Mouse (Mus musculus) midbrain, embryonic 11.5 days (tissue): ENCODE data around the gene Gm47959. TPM values are rescaled to one million over a fixed set of nuclear protein-coding genes. Genes with fewer than 3 reads are reported as not detected.
A peak's percentile ranks its signal among the peaks of the same experiment; 100 is the strongest.

Experiments used
- ATAC-seq: fragments of 200-750 bp; cut with Nextera tagmentation; 2 replicates; pipeline ENCODE4 v1.8.0; 2017; ENCODE audit warnings: moderate TSS enrichment, moderate library complexity; ENCODE audit not compliant: low FRiP score
- DNase-seq: peaks from one replicate; pipeline ENCODE4 v3.0.0; 2015; ENCODE audit warnings: low spot score; ENCODE audit errors: missing footprints
- H3K27ac ChIP-seq: fragments of 300-500 bp; sonication (generic); 2 replicates; pipeline ENCODE4 v1.5.1; 2014; ENCODE audit warnings: low read depth, low read length
- H3K27me3 ChIP-seq: fragments of 300-500 bp; sonication (generic); 2 replicates; pipeline ENCODE4 v1.6.1; 2014; ENCODE audit warnings: mild to moderate bottlenecking, low read length, moderate library complexity, mixed read lengths; ENCODE audit not compliant: control insufficient read depth, insufficient read depth
- H3K36me3 ChIP-seq: fragments of 300-500 bp; sonication (generic); 2 replicates; pipeline ENCODE4 v1.6.1; 2014; ENCODE audit warnings: mild to moderate bottlenecking, low read length, moderate library complexity, mixed read lengths; ENCODE audit not compliant: control insufficient read depth, insufficient read depth
- H3K4me1 ChIP-seq: fragments of 300-500 bp; sonication (generic); 2 replicates; pipeline ENCODE4 v1.6.1; 2014; ENCODE audit warnings: low read length; ENCODE audit not compliant: control insufficient read depth, insufficient read depth
- H3K4me2 ChIP-seq: fragments of 300-500 bp; sonication (generic); 2 replicates; pipeline ENCODE4 v1.6.1; 2014; ENCODE audit warnings: mild to moderate bottlenecking, moderate library complexity
- H3K4me3 ChIP-seq: fragments of 300-500 bp; sonication (generic); 2 replicates; pipeline ENCODE4 v1.5.1; 2014; ENCODE audit warnings: low read depth, low read length
- H3K9ac ChIP-seq: fragments of 300-500 bp; sonication (generic); 2 replicates; pipeline ENCODE4 v1.6.1; 2014; ENCODE audit warnings: low read length
- H3K9me3 ChIP-seq: fragments of 300-500 bp; sonication (generic); 2 replicates; pipeline ENCODE4 v1.6.1; 2016; ENCODE audit warnings: low read length; ENCODE audit not compliant: control insufficient read depth
- WGBS: fragments of 180-500 bp; shearing (Covaris S2); extraction: QIAGEN DNeasy Blood & Tissue Kit; methylation state at CpG from one replicate; pipeline ENCODE4 v1.1.7; 2014; 5-methylcytosine and 5-hydroxymethylcytosine counted together
- polyA plus RNA-seq: library from polyadenylated mRNA; unstranded; fragments of >200 nt; fragmentation: Nextera tagmentation; extraction: Ambion mirVana; gene quantifications from 2 replicates; pipeline ENCODE4 v1.2.1, GENCODE M21; 2014

Gm47959 gene
- polyA plus RNA-seq, 1 experiment from 2014 or later, result not detected

GRCm38 (mm10) chr1:82977840-82978239, 22.5 kb upstream of the Gm47959 start:
- no peak overlapping the region for H3K27ac ChIP-seq
- no peaks in the 10 kb centered on the region for H3K9me3 ChIP-seq
- H3K36me3 ChIP-seq, result no peaks in the 10 kb centered on the region
- H3K4me3 ChIP-seq, result no peak overlapping the region
- H3K4me1 ChIP-seq, result no peaks in the 10 kb centered on the region
- no peak for ATAC-seq
- H3K9ac ChIP-seq, result no peak overlapping the region
- no peaks in the 10 kb centered on the region for H3K27me3 ChIP-seq
- H3K4me2 ChIP-seq, result no peak overlapping the region
- no peak for DNase-seq

GRCm38 (mm10) chr1:82986738-82987137, 13.6 kb upstream of the Gm47959 start:
- Histone ChIP-seq H3K4me2 (no peak overlapping the region), H3K27ac (no peak overlapping the region), H3K36me3 (no peaks in the 10 kb centered on the region), H3K4me3 (no peak overlapping the region), H3K9ac (no peak overlapping the region), H3K4me1 (no peaks in the 10 kb centered on the region), H3K27me3 (no peaks in the 10 kb centered on the region), H3K9me3 (peaks cover 5% of the 10 kb centered on the region)
- 92% methylated on average over 6 of the region's 6 CpGs for WGBS
- ATAC-seq (no peak), DNase-seq (no peak)

- Histone ChIP-seq H3K27me3 (no peaks in the 10 kb centered on the region), H3K4me2 (no peak overlapping the region), H3K9ac (no peak overlapping the region), H3K4me3 (no peak overlapping the region), H3K36me3 (no peaks in the 10 kb centered on the region), H3K27ac (no peak overlapping the region), H3K9me3 (peaks cover 5% of the 10 kb centered on the region), H3K4me1 (no peaks in the 10 kb centered on the region)
- peak; percentile 93 for DNase-seq
- WGBS, result 38% methylated on average over 4 of the region's 4 CpGs
- ATAC-seq, result peak; percentile 59; the same call in 1 of the 2 replicates
Measured at GRCm38 (mm10) chr1:82987530-82988198, 12.7 kb upstream of the Gm47959 start.

- Histone ChIP-seq H3K36me3 (no peaks in the 10 kb centered on the region), H3K4me3 (no peak overlapping the region), H3K4me1 (no peaks in the 10 kb centered on the region), H3K9me3 (no peaks in the 10 kb centered on the region), H3K27ac (no peak overlapping the region), H3K4me2 (no peak overlapping the region), H3K27me3 (no peaks in the 10 kb centered on the region), H3K9ac (no peak overlapping the region)
- 80% methylated on average over 4 of the region's 4 CpGs for WGBS
- DNase-seq (no peak), ATAC-seq (no peak)
Measured at GRCm38 (mm10) chr1:82991062-82991461, 9.3 kb upstream of the Gm47959 start.

- H3K27ac ChIP-seq, result no peak overlapping the region
Measured at GRCm38 (mm10) chr1:82991596-82991995, 8.8 kb upstream of the Gm47959 start.

GRCm38 (mm10) chr1:82992093-82992492, 8.3 kb upstream of the Gm47959 start:
- H3K4me3 ChIP-seq, result no peak overlapping the region
- no peaks in the 10 kb centered on the region for H3K9me3 ChIP-seq
- H3K4me2 ChIP-seq, result no peak overlapping the region
- ATAC-seq (no peak), DNase-seq (no peak)
- no peaks in the 10 kb centered on the region for H3K36me3 ChIP-seq
- H3K9ac ChIP-seq, result no peak overlapping the region
- 86% methylated on average over 6 of the region's 6 CpGs for WGBS
- no peaks in the 10 kb centered on the region for H3K27me3 ChIP-seq
- no peaks in the 10 kb centered on the region for H3K4me1 ChIP-seq
- no peak overlapping the region for H3K27ac ChIP-seq

More at GRCm38 (mm10) chr1:82991596-82991995, 8.8 kb upstream of the Gm47959 start:
- Histone ChIP-seq H3K27me3 (no peaks in the 10 kb centered on the region), H3K4me3 (no peak overlapping the region), H3K9me3 (no peaks in the 10 kb centered on the region), H3K36me3 (no peaks in the 10 kb centered on the region), H3K4me2 (no peak overlapping the region), H3K9ac (no peak overlapping the region), H3K4me1 (no peaks in the 10 kb centered on the region)
- DNase-seq, result no peak
- 92% methylated on average over 3 of the region's 3 CpGs for WGBS
- no peak for ATAC-seq

- Histone ChIP-seq H3K27me3 (no peaks in the 10 kb centered on the region), H3K9ac (no peak overlapping the region), H3K9me3 (no peaks in the 10 kb centered on the region), H3K4me1 (no peaks in the 10 kb centered on the region), H3K4me3 (no peak overlapping the region), H3K4me2 (no peak overlapping the region), H3K27ac (no peak overlapping the region), H3K36me3 (no peaks in the 10 kb centered on the region)
- WGBS, result 82% methylated on average over 3 of the region's 3 CpGs
- no peak for ATAC-seq
- DNase-seq, result no peak
Measured at GRCm38 (mm10) chr1:82993947-82994346, 6.4 kb upstream of the Gm47959 start.

GRCm38 (mm10) chr1:83006218-83007179, 6.2 kb downstream of the Gm47959 start:
- ATAC-seq, result no peak
- Histone ChIP-seq H3K9ac (no peak overlapping the region), H3K27ac (no peak overlapping the region), H3K27me3 (no peaks in the 10 kb centered on the region), H3K36me3 (no peaks in the 10 kb centered on the region), H3K4me1 (no peaks in the 10 kb centered on the region), H3K9me3 (no peaks in the 10 kb centered on the region), H3K4me2 (no peak overlapping the region), H3K4me3 (no peak overlapping the region)
- WGBS, result 86% methylated on average over 8 of the region's 8 CpGs
- DNase-seq, result no peak

- H3K4me1 ChIP-seq, result no peaks in the 10 kb centered on the region
- no peak for ATAC-seq
- H3K9me3 ChIP-seq, result no peaks in the 10 kb centered on the region
- WGBS, result 89% methylated on average over 6 of the region's 6 CpGs
- no peak for DNase-seq
- no peak overlapping the region for H3K9ac ChIP-seq
- H3K4me2 ChIP-seq, result no peak overlapping the region
- no peaks in the 10 kb centered on the region for H3K27me3 ChIP-seq
- H3K4me3 ChIP-seq, result no peak overlapping the region
- H3K27ac ChIP-seq, result no peak overlapping the region
- no peaks in the 10 kb centered on the region for H3K36me3 ChIP-seq
Measured at GRCm38 (mm10) chr1:83007471-83007870, 7.1 kb downstream of the Gm47959 start.
